Mouse (Mus musculus): Measurements from ENCODE around the gene Cdc45.

DNA sequence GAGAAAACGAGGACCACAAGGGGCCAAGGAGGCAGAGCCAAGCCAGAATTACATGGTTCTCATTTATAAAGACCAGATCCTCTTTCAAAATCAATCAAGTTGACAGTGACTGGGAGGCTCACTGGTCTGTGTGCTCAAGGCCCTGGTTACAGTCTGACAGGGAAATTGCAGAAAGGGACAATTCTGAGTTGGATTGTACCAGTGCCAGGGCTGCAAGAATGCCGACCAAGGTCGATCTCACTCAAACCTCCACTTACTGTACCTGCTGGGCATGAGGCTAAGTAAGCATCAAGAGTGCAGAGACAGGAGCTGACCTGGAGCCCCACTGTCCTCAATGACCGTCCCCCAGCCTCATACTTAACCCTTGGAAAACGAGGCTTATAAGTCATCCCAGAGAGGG lies 13.6 kb downstream of the Cdc45 start:
- TF ChIP-seq EP300 (IDR thresholded peaks at IDR 0.05; ENCODE audit: insufficient read depth, low read depth, low read length) (no peak), POLR2A (IDR thresholded peaks at IDR 0.05; ENCODE audit: insufficient read depth, low read depth, low read length) (no peak)

Data from heart, adult 2 months (tissue).